Mouse (Mus musculus) lung, postnatal 0 days (tissue): Measurements from ENCODE around the gene Map7.

Source experiments
- CTCF ChIP-seq: IDR thresholded peaks from 2 replicates; pipeline ENCODE4 v1.5.1; 2016; ENCODE audit warnings: antibody characterized with exemption, mild to moderate bottlenecking
- EP300 ChIP-seq: IDR thresholded peaks from 2 replicates; pipeline ENCODE4 v1.6.1; 2016; ENCODE audit warnings: antibody characterized with exemption, mild to moderate bottlenecking, control low read depth

DNA sequence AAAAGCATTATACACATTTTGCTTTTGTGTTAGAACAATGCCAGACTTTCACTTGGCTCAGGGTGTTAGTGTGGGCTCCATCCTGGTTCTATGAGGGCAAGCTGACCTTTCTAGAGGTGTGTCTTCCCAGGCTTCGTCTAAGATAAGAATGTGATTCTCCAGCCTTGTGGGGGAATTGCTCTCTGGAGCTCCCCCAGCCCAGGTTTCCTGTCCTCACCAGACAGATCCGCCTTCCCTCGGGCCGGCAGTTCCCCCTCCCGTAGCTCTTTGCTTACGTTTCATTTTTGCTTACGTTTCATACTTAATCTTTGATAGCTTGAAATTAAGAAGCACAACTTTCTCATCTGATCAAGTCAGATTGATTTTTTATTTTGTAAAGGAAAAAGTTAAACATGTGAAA, 48.8 kb downstream of the Map7 start:
- TF ChIP-seq CTCF (no peak), EP300 (no peak)
